In genomic region chr4:76435920-76436319, GRCm38 (mm10) we compare ENCODE assay signal across 15 mouse cellular contexts.
DNase-seq lines count a peak whose midpoint lies in the region; ATAC-seq and TF ChIP-seq lines count a peak whose summit lies in the region.
"Had no signal": no experiment of that assay in that cellular context is flagged by ENCODE, and none has a peak within 500 bp of the region (broad histone marks: within the 10 kb centered on the region; RNA-seq: fewer than 3 reads in every experiment).

No protein-coding gene starts in this region.

- intact Hi-C loops in heart, postnatal 10 days (cut with DNase I), result no loop called here

- ATAC-seq in cerebellum, adult (ENCODE audit: insufficient number of reproducible peaks, low FRiP score, low TSS enrichment), result peak; percentile 60; the same call in 1 of the 2 replicates
- ATAC-seq in heart, postnatal 0 days (ENCODE audit: insufficient read depth, low read depth), result 0 out of 2 replicates have a peak, but pooled peaks have one; percentile 11
- ATAC-seq in kidney, postnatal 0 days (replicated peaks; ENCODE audit: low FRiP score, low read depth), result 0 out of 2 replicates have a peak, but pooled peaks have one; percentile 52
- ATAC-seq in kidney, embryonic 15.5 days (replicated peaks; ENCODE audit: low FRiP score), result no peak

- no peaks in the 10 kb centered on the region for H3K9me3 ChIP-seq in heart, postnatal 0 days (replicated peaks; ENCODE audit: control insufficient read depth, low read length)
- H3K9me3 ChIP-seq in kidney, postnatal 0 days (replicated peaks; ENCODE audit: low read length), result no peaks in the 10 kb centered on the region
- no peaks in the 10 kb centered on the region for H3K9me3 ChIP-seq in kidney, embryonic 15.5 days (replicated peaks)
- H3K9me3 ChIP-seq: lung, embryonic 15.5 days had no signal

- no peak for TF ChIP-seq CTCF in heart, postnatal 0 days (IDR thresholded peaks at IDR 0.05; ENCODE audit: low read depth)
- TF ChIP-seq CTCF in kidney, postnatal 0 days (IDR thresholded peaks at IDR 0.05; ENCODE audit: low read depth), result no peak

- peaks cover 14% of the 10 kb centered on the region for H3K4me1 ChIP-seq in heart, postnatal 0 days (ENCODE audit: control insufficient read depth, insufficient read depth)
- no peaks in the 10 kb centered on the region for H3K4me1 ChIP-seq in kidney, postnatal 0 days (replicated peaks; ENCODE audit: insufficient read depth, low read length)
- peaks cover 9% of the 10 kb centered on the region for H3K4me1 ChIP-seq in kidney, embryonic 15.5 days

- no peak for TF ChIP-seq EP300 in heart, postnatal 0 days (IDR thresholded peaks at IDR 0.05; ENCODE audit: low read depth)

- H3K27me3 ChIP-seq in heart, postnatal 0 days (ENCODE audit: control insufficient read depth, insufficient read depth, low read length), result no peaks in the 10 kb centered on the region
- no peaks in the 10 kb centered on the region for H3K27me3 ChIP-seq in kidney, postnatal 0 days (ENCODE audit: insufficient read depth, low read length)
- H3K27me3 ChIP-seq in kidney, embryonic 15.5 days, result no peaks in the 10 kb centered on the region
- H3K27me3 ChIP-seq: lung, embryonic 15.5 days had no signal

- WGBS in heart, postnatal 0 days, result 33% methylated on average over 5 of the region's 5 CpGs
- WGBS in kidney, postnatal 0 days, result 61% methylated on average over 5 of the region's 5 CpGs
- WGBS in kidney, embryonic 15.5 days, result 66% methylated on average over 5 of the region's 5 CpGs

- no peak overlapping the region for H3K9ac ChIP-seq in heart, postnatal 0 days (replicated peaks; ENCODE audit: low read depth, low read length)
- H3K9ac ChIP-seq in kidney, postnatal 0 days (ENCODE audit: low read depth, low read length), result no peak overlapping the region
- no peak overlapping the region for H3K9ac ChIP-seq in kidney, embryonic 15.5 days
- H3K9ac ChIP-seq: lung, embryonic 15.5 days had no signal

- no peaks in the 10 kb centered on the region for H3K36me3 ChIP-seq in heart, postnatal 0 days (replicated peaks; ENCODE audit: control insufficient read depth, insufficient read depth, low read length)
- no peaks in the 10 kb centered on the region for H3K36me3 ChIP-seq in kidney, postnatal 0 days (ENCODE audit: insufficient read depth, low read length)
- H3K36me3 ChIP-seq in kidney, embryonic 15.5 days, result no peaks in the 10 kb centered on the region
- H3K36me3 ChIP-seq: lung, embryonic 15.5 days had no signal

- DNase-seq in cerebellum, postnatal 4 days (ENCODE audit: low spot score in 2 of 2), result no peak
- no peak for DNase-seq in heart, postnatal 0 days (ENCODE audit: low spot score)
- DNase-seq in heart, postnatal 10 days, result no peak
- no peak for DNase-seq in kidney, postnatal 0 days (ENCODE audit: low spot score)
- DNase-seq in kidney, postnatal 10 days, result peak; percentile 47
- no peak for DNase-seq in spleen, postnatal 4 days (ENCODE audit: low spot score in 2 of 2)
- DNase-seq: adrenal gland, adult 8-10 months; gastrocnemius, postnatal 36 days; midbrain, embryonic 14.5 days; right cerebral cortex, postnatal 14 days had no signal

- H3K4me3 ChIP-seq in heart, postnatal 0 days (ENCODE audit: low read depth, low read length), result no peak overlapping the region
- no peak overlapping the region for H3K4me3 ChIP-seq in kidney, postnatal 0 days (replicated peaks; ENCODE audit: low read depth, low read length)
- no peak overlapping the region for H3K4me3 ChIP-seq in kidney, embryonic 15.5 days (replicated peaks)
- H3K4me3 ChIP-seq: lung, embryonic 15.5 days had no signal

- H3K4me2 ChIP-seq in heart, postnatal 0 days (ENCODE audit: low read depth, low read length), result no peak overlapping the region; the same call in 1 of the 2 replicates
- no peak overlapping the region for H3K4me2 ChIP-seq in kidney, postnatal 0 days (ENCODE audit: low read length)
- H3K4me2 ChIP-seq in kidney, embryonic 15.5 days, result no peak overlapping the region
- H3K4me2 ChIP-seq: heart, embryonic 11.5 days; liver, embryonic 11.5 days; lung, embryonic 15.5 days had no signal

- no peak overlapping the region for H3K27ac ChIP-seq in heart, postnatal 0 days (ENCODE audit: low read depth)
- H3K27ac ChIP-seq in kidney, postnatal 0 days, result peak overlapping the region; percentile 5; the same call in 1 of the 2 replicates
- no peak overlapping the region for H3K27ac ChIP-seq in kidney, embryonic 15.5 days
- H3K27ac ChIP-seq: lung, embryonic 15.5 days had no signal
